Mouse (Mus musculus): ENCODE data around the gene Tubb4b. TPM values are rescaled to one million over a fixed set of nuclear protein-coding genes. Genes with fewer than 3 reads are reported as not detected.

Gene Tubb4b
- total and polyA plus RNA-seq, 3 experiments = 356 to 592 (median 520) TPM

GRCm38 (mm10) chr2:25181891-25182397 lies 42.6 kb downstream of the Tubb4b start:
- H3K4me2 ChIP-seq (ENCODE audit: insufficient read depth, low read depth, poor library complexity, severe bottlenecking) = peak overlapping the region; percentile 71
- peak overlapping the region in 2 of 3 experiments; percentile 46 to 70 for H3K4me3 ChIP-seq (replicated peaks in 1 of 3; ENCODE audit: low read depth in 2 of 3, low read length in 2 of 3, poor library complexity in 1 of 3)
- TF ChIP-seq RCOR1 (conservative IDR thresholded peaks at IDR 0.05; ENCODE audit: low read depth, low read length) (no peak), ELF1 (IDR thresholded peaks at IDR 0.05; ENCODE audit: low read depth, low read length) (no peak), KAT2A (IDR thresholded peaks at IDR 0.05; ENCODE audit: insufficient replicate concordance, low read length) (no peak), SMC3 (IDR thresholded peaks at IDR 0.05; ENCODE audit: low read depth, low read length) (no peak), MXI1 (IDR thresholded peaks at IDR 0.05; ENCODE audit: low read depth, low read length) (peak; percentile 56), SIN3A (IDR thresholded peaks at IDR 0.05; ENCODE audit: low read length) (peak; percentile 71), TBP (conservative IDR thresholded peaks at IDR 0.05; ENCODE audit: low read depth, low read length) (0 out of 2 replicates have a peak, but pooled peaks have one; percentile 10), ZKSCAN1 (IDR thresholded peaks at IDR 0.05; ENCODE audit: borderline replicate concordance, low read depth, low read length) (no peak), ETS1 (conservative IDR thresholded peaks at IDR 0.05; ENCODE audit: low read depth, low read length) (no peak), ZC3H11A (IDR thresholded peaks at IDR 0.05; ENCODE audit: low read depth, low read length) (no peak), UBTF (IDR thresholded peaks at IDR 0.05; ENCODE audit: low read depth, low read length) (peak; percentile 11; the same call in 1 of the 2 replicates), BHLHE40 (IDR thresholded peaks at IDR 0.05; ENCODE audit: low read depth, low read length) (peak; percentile 38; the same call in 1 of the 2 replicates), POLR2A (IDR thresholded peaks at IDR 0.05; ENCODE audit: low read depth, low read length) (0 out of 2 replicates have a peak, but pooled peaks have one; percentile 26), POLR2AphosphoS2 (IDR thresholded peaks at IDR 0.05; ENCODE audit: low read depth, low read length) (no peak), MYC (IDR thresholded peaks at IDR 0.05; ENCODE audit: low read depth, low read length) (peak; percentile 41; the same call in 1 of the 2 replicates), CTCF (conservative IDR thresholded peaks at IDR 0.05 in 1 of 2, IDR thresholded peaks at IDR 0.05 in 1 of 2; ENCODE audit: low read depth in 2 of 2, low read length in 2 of 2) (no peak), JUN (IDR thresholded peaks at IDR 0.05; ENCODE audit: insufficient read depth, low read depth, low read length) (no peak), GABPA (IDR thresholded peaks at IDR 0.05; ENCODE audit: insufficient replicate concordance, low read depth, low read length) (no peak), CHD2 (IDR thresholded peaks at IDR 0.05; ENCODE audit: low read length) (no peak; the same call in 1 of the 2 replicates), NRF1 (IDR thresholded peaks at IDR 0.05; ENCODE audit: low read depth, low read length) (no peak), ZMIZ1 (IDR thresholded peaks at IDR 0.05; ENCODE audit: low read depth, low read length) (no peak), JUND (conservative IDR thresholded peaks at IDR 0.05; ENCODE audit: low read depth, low read length) (no peak), E2F4 (IDR thresholded peaks at IDR 0.05; ENCODE audit: insufficient replicate concordance, low read depth, low read length) (0 out of 2 replicates have a peak, but pooled peaks have one; percentile 41), MAFK (IDR thresholded peaks at IDR 0.05; ENCODE audit: insufficient replicate concordance, low read length) (no peak), USF1 (IDR thresholded peaks at IDR 0.05; ENCODE audit: low read depth, low read length) (no peak), IRF4 (IDR thresholded peaks at IDR 0.05; ENCODE audit: low read depth, low read length) (no peak), HCFC1 (IDR thresholded peaks at IDR 0.05; ENCODE audit: low read depth, low read length) (no peak), NELFE (IDR thresholded peaks at IDR 0.05; ENCODE audit: low read depth, low read length) (no peak), RAD21 (IDR thresholded peaks at IDR 0.05; ENCODE audit: low read depth, low read length) (no peak), PAX5 (IDR thresholded peaks at IDR 0.05; ENCODE audit: low read length) (no peak), CHD1 (IDR thresholded peaks at IDR 0.05; ENCODE audit: low read depth, low read length) (no peak), ZNF384 (IDR thresholded peaks at IDR 0.05; ENCODE audit: low read depth, low read length) (no peak), MAX (IDR thresholded peaks at IDR 0.05; ENCODE audit: low read length) (no peak), MEF2A (IDR thresholded peaks at IDR 0.05; ENCODE audit: borderline replicate concordance, low read depth, low read length) (no peak), MAZ (IDR thresholded peaks at IDR 0.05; ENCODE audit: low read depth, low read length) (no peak), TCF12 (IDR thresholded peaks at IDR 0.05; ENCODE audit: low read depth, low read length) (no peak), EP300 (IDR thresholded peaks at IDR 0.05; ENCODE audit: low read length) (no peak), USF2 (conservative IDR thresholded peaks at IDR 0.05; ENCODE audit: low read depth, low read length) (no peak)
- peaks cover 11% of the 10 kb centered on the region for H3K9me3 ChIP-seq (replicated peaks; ENCODE audit: low read length)
- peaks cover 84% of the 10 kb centered on the region for H3K27me3 ChIP-seq (replicated peaks)
- in situ Hi-C loops (cut with MboI; ENCODE audit: low pct_ligation_motif_present, low pct_unique_long_range_greater_than_20kb, low sequenced_read_pairs) (no loop called here), dilution Hi-C loops (cut with MboI; ENCODE audit: extremely low pct_ligation_motif_present, extremely low pct_unique_long_range_greater_than_20kb, low sequenced_read_pairs) (no loop called here)
- H3K4me1 ChIP-seq (ENCODE audit: control insufficient read depth in 1 of 2, insufficient read depth in 2 of 2) = peaks cover 20 to 43% of the 10 kb centered on the region in 2 experiments
- H3K79me2 ChIP-seq (replicated peaks; ENCODE audit: control insufficient read depth, extremely low read depth, insufficient read depth, poor library complexity, severe bottlenecking) = no peaks in the 10 kb centered on the region
- peak overlapping the region; percentile 50 for H3K9ac ChIP-seq (ENCODE audit: insufficient read depth, low read depth)
- no peak overlapping the region for H3K27ac ChIP-seq (ENCODE audit: insufficient read depth, low read depth)
- no peak for DNase-seq (ENCODE audit: extremely low read depth)
- H3K36me3 ChIP-seq (replicated peaks in 1 of 2; ENCODE audit: control insufficient read depth in 1 of 2, insufficient read depth in 1 of 2, low read length in 1 of 2) = no peaks in the 10 kb centered on the region

All from CH12.LX (cell line).